Mouse (Mus musculus): ENCODE results near the gene Zfp808.
"Not testable (repeated sequence)": the region's sequence is repeated elsewhere in the genome, so short reads cannot be mapped to it uniquely, and the experiment has no call there.

Gene Zfp808

GRCm38 (mm10) chr13:62129432-62130171 lies at the start of gene Zfp808:
TSS of gene Zfp808 (plus strand) at chr13:62129886.
- TF ChIP-seq GATA4 (IDR thresholded peaks at IDR 0.05; ENCODE audit: insufficient replicate concordance, low read length) = not testable (repeated sequence)

DNA sequence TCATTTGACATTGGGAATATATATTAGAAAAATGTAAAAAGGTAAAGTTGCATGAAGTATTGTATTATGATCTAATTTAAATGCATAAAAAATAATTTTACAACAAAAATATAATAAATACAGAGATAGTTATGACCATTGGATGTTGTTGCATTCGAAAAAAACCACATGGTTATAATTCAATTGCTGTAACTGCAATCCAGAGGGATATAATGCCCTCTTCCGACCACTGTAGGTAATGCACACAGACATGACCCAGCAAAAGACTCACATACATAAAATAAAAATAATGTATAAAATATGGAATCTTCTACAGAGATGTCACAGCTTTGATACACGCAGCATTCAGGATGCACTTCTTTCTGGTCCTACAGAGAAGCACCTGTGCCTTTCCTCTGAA lies 115.6 kb downstream of the Zfp808 start:
- TF ChIP-seq GATA4 (IDR thresholded peaks at IDR 0.05; ENCODE audit: insufficient replicate concordance, low read length) = no peak

GRCm38 (mm10) chr13:62263392-62263791 lies 133.7 kb downstream of the Zfp808 start:
- no peak for TF ChIP-seq GATA4 (IDR thresholded peaks at IDR 0.05; ENCODE audit: insufficient replicate concordance, low read length)

All from liver, adult (tissue).